Mouse (Mus musculus): ENCODE results near the gene Cdk1.

Cdk1 gene

GRCm38 (mm10) chr10:69342328-69342727 is 10.4 kb downstream of the Cdk1 start:
- no peak for DNase-seq

- DNase-seq: no peak
Observed at GRCm38 (mm10) chr10:69341570-69342227, 11.0 kb downstream of the Cdk1 start.

GRCm38 (mm10) chr10:69340001-69340400 is 12.7 kb downstream of the Cdk1 start:
- DNase-seq: no peak

- no peak for DNase-seq
Observed at GRCm38 (mm10) chr10:69336219-69336618, 16.5 kb downstream of the Cdk1 start.

DNA sequence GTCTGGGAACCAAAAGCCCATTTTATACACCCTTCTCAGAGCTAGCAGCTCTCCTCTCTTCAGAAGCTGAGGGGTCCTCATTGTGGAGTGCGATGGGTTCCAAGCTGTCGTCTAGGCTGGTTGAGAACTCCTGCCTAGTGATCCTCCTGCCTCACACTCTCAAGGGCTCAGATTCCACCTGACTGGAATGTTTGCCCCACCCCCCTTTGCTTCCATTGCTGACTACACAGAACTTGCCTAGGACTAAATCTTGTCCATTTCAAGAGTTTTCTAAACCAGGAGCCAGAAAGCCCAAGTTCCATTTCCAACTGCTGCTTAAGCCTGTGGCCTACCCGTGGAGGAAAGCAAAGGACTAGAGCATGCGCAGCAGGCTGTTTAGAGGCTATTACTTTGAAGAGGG is 17.1 kb downstream of the Cdk1 start:
- no peak for DNase-seq

DNA sequence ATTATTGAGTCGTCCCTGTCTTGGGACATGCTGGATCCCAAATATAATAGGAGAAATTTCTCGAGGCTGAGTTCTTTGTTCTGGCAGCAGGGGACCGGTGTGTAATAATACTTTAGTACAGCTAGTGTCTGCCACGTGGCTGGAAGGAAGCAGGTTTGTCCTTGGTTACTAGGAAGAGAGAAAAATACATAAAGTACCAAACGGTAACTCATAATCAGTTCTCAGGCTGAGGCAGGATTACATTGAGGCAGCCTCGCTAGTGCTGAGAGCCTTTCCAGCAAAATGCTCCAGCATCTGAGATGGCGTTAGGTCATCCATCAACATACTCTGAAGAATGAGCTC is 17.6 kb downstream of the Cdk1 start:
- no peak for DNase-seq

DNA sequence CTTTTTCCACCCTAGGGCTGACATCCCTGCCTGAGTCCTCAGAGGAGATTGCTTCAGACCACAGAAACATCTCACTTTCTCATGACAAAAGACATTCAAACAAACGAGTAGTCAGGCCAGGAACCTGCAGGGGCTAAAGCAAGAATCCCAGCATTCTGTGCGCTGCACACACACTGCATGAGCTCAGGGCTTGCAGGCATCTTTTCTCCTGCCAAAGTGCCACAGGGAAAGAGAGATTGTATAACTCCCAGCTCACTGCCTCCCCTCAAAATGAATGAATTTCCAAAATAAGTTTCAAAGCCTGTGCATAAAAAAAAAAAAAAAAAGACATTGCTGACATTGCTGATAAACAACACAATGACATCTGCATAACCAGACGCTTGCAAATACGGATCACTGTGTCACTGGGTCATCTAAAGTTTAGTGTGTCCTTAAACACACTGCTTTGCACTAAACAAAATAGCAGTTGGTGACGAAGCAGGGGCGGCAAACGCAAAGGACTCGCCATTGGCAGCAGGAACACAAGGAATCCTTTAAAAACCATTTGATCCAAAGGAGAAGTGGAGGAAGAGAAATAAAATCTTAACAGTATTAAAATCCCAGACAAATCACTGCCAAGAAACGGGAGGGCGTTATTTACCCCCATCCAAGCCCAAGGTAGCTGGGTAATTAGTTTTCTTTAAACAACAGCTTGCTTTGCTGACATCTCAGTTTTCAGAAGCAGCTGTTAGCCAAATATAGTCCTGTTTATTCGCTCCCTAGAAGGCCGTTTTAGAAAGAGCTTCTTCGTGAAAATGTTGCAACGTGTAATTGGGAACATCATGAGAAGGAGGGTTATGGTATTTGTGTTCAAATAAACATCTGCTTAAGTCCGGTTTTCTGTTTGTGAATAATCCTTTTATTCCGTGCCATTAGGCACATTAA is 18.2 kb downstream of the Cdk1 start:
- no peak for DNase-seq

DNA sequence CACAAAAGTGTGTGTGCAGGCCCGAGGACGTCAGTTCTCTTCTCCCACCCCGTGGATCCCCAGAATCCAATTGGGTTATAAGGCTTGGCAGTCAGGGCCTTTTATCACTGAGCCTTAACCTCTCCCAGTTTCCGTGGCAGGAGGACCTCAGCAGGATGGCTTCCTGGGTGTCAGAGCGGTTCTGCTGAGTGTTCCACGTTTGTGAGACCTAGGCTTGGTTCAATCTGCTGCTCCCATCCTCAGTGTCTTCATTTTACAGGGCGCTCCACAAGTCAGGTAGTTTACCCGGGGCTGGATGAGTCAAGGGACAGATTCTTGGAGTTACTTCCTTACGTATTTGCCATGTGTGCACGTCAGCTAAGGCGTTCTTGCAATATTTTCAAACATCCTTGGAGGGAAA is 19.5 kb downstream of the Cdk1 start:
- DNase-seq: no peak

- no peak for DNase-seq
Observed at GRCm38 (mm10) chr10:69331231-69331630, 21.5 kb downstream of the Cdk1 start.

DNA sequence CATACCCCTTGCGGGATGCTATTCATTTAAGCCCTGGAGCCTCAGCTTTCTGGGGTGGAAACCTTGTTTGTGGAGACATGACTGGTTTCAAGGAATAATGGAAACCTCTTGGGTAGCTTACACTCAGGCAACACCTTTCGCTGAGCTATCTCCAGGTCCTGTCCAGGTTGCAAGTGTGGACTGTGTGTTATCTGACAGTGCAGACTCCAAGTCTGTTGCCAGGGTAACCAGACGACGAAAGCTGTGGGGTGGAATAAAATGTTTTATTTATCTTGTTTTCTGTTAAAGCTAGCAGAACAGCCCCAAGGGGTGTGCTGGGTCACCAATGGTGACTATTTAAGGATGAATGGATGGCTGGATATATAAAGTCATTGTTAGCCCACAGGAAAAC is 24.1 kb downstream of the Cdk1 start:
- no peak for DNase-seq

DNA sequence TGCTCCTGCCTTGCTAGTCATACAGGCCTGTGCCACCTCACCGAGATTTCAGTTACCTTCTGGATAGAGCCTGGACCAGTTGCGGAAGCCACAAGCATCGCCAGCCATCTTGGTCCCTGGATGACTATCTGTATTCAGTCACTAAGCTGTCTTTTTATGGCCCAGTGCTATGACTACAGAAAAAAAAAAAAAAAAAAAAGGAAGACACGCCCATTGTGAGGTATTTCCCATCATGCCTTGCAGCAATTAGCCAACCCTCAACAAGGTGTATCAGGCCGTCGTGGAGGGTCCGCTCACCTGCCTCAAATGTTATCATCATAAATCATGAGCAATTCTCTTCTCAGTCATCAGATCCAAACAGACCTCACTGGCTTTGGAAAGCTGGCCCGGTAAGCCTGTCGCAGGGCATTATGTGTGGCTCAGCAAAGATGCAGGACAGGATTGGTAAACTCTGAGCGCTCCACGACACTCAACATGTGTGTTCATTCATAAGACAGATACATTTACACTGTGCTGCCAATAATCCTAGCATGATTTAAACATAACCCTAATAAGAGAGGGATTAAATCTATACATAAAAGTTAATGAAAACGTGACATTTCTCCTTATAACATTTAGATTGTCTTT is 24.6 kb downstream of the Cdk1 start:
- DNase-seq: no peak

DNA sequence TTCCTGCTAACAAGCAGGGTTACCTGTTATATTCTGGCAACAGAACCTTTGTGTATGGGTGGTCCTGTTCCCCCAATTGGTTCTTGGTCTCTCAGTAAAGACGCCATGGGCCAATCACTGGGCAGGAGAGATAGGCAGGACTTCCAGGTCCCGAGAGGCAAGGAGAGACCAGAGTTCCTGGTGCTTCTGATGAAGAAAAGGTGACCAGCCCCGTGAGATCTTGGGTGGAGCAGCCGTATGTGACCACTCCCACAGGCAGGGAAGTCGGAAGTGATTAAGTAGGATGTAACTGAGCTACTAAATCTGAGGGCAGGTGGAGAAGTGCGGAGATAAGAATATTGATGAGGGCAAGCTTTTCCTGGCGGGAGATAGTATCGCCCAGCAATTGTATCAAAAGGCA is 25.4 kb downstream of the Cdk1 start:
- no peak for DNase-seq

DNA sequence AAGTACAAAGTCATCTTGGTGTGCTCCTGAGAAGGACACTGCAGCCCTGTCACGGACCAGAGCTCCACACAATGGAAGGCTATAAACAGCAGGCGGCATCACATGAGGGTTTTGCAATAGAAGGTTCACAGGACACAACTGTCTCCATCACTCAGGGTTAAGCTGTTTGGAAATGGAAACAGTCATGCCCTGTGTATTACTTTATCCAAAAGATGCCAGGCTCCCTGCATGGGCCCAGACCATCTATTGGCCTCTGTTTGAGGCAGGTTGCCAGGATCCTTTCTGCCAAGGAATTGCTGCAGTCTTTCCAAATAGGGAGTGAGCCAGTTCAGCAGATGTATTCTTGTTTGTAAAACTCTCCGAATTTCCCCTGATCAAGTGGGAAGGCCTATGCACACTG is 26.3 kb downstream of the Cdk1 start:
- peak; percentile 13 for DNase-seq

- no peak for DNase-seq
Observed at GRCm38 (mm10) chr10:69324816-69325215, 27.9 kb downstream of the Cdk1 start.

GRCm38 (mm10) chr10:69323986-69324385 is 28.8 kb downstream of the Cdk1 start:
- DNase-seq: no peak

- no peak for DNase-seq
Observed at GRCm38 (mm10) chr10:69321519-69322035, 31.2 kb downstream of the Cdk1 start.

- peak; percentile 48 for DNase-seq
Observed at GRCm38 (mm10) chr10:69320667-69321518, 31.8 kb downstream of the Cdk1 start.

- no peak for DNase-seq
Observed at GRCm38 (mm10) chr10:69318514-69318913, 34.2 kb downstream of the Cdk1 start.

DNA sequence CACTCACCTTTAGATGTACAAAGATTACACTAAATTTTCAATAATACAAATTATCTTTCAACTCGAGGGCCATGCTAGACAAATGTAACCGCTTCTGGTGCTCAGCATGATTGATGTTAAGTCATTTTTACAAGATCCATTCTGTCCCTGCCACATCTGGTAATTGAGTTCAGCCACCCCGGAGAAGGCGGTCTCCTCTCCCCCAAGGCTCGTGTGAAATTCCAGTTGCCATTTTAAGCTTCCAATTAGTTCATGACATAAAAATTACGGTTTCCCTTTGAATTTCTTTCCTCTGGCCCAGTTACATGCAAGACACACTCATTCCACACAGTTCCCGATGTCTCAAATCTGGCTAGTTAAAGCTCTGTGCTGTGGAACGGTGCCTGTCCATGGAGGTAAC is 38.8 kb downstream of the Cdk1 start:
- DNase-seq: no peak

DNA sequence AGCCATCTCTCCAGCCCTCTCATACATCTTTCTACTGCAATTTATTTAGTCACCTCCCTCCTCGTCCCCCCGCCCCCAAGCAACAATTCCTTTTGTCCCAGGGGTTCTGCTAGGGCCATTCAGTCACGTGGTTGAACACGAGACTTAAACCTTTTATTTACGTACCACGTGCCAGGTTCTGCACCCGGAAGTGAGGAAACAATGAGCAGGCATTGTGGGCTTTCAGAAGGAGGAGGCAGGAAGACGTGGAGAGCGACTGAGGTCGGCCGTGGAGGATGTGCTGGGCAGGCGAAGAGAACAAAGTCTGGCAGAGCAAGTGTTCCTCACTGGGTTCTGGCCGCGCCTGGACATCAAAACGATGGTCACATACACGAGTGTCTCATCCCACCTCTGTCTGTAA is 40.9 kb downstream of the Cdk1 start:
- no peak for DNase-seq

- no peak for DNase-seq
Observed at GRCm38 (mm10) chr10:69309109-69309508, 43.6 kb downstream of the Cdk1 start.

GRCm38 (mm10) chr10:69307067-69307466 is 45.7 kb downstream of the Cdk1 start:
- peak; percentile 27 for DNase-seq

- DNase-seq: no peak
Observed at GRCm38 (mm10) chr10:69306205-69306604, 46.5 kb downstream of the Cdk1 start.

All from cerebellum, adult 8-10 months (tissue).